Mouse (Mus musculus): ENCODE data around the gene Gpr146.

- TF ChIP-seq CTCF (IDR thresholded peaks at IDR 0.05; ENCODE audit: low read depth, low read length) (no peak), POLR2A (IDR thresholded peaks at IDR 0.05; ENCODE audit: extremely low read depth, insufficient read depth, low read length) (0 out of 2 replicates have a peak, but pooled peaks have one; percentile 33)
Measured at GRCm38 (mm10) chr5:139384531-139384930, 7.0 kb downstream of the Gpr146 start.
